Mouse (Mus musculus) granulocyte monocyte progenitor cell, adult 5-6 weeks (primary cell): Measurements from ENCODE around the gene Ppp1r9a. TPM values are rescaled to one million over a fixed set of nuclear protein-coding genes. Genes with fewer than 3 reads are reported as not detected.
A peak's percentile ranks its signal among the peaks of the same experiment; 100 is the strongest.

Experiments used
- ATAC-seq: replicated peaks from 2 replicates; pipeline ENCODE4 v1.8.0; 2016; ENCODE audit warnings: mild to moderate bottlenecking, moderate TSS enrichment, inconsistent platforms; ENCODE audit not compliant: poor library complexity, severe bottlenecking
- total RNA-seq, 2 experiments: library from RNA; stranded (forward) in 1 of 2; stranded (reverse) in 1 of 2; fragments of 200-712, 200-1000 nt in 1 of 2; fragments of >200 nt in 1 of 2; fragmentation: Nextera tagmentation in 1 of 2; gene quantifications; 2 replicates each; pipeline ENCODE4 v1.2.3; 2014 to 2017

The Ppp1r9a gene
- total RNA-seq, 2 experiments from 2014 or later = 3.3 to 4.3 TPM

DNA sequence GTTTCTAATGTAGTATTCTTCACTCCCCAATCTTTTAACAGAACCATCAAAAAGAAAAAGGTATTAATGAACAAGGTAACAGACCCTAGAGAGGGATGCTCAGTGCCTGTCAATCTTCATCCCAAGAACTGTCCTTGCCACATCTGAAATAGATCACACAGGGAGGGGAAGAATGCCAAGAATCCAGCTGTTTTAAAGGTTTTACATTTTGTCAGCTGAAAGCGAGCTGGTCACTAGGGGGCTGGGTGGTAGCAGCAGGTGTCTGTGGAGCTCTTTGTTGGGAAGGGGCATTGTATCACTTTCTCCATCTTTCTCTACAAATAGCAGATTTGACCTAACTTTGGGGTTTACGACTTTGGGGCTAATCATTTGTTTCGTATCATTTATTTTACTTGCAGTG is 194.6 kb downstream of the Ppp1r9a start:
- ATAC-seq = no peak

DNA sequence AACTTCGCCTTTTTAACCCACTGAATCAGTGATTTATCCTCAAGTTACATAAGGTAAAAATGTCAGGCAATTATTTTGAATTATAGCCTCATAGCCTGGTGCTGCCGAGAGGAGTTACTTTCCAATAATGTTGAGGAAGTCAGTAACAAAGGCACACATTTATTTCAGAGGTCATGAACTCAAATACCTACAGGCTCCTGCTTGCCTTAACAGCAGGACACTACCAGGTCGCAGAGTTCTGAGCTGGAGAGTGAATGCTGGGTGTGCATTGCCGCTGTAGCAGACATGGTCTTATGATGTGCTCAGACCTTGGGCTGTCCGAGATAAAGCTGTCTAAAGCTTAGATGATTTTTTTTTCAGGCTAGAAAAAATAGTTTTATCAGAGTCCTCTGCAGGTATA is 196.6 kb downstream of the Ppp1r9a start:
- ATAC-seq = no peak

DNA sequence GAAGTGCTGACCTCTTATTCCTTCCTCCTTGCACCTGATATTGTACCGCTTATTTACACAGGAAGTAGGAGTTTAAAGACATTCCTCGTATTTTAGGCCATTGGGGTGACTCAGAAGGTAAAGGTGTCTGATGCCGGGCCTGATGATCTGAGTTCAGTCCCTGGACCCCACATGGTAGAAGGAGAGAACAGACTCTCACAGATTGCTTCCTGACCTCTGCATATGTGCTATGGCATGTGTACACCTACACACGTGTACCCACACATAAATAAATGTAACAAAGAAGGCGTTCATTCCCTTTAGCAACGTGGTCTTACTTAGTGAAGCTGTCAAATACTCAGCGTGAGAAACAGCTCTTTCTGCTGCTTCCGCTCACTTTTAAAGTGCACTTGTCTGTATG is 197.1 kb downstream of the Ppp1r9a start:
- no peak for ATAC-seq

DNA sequence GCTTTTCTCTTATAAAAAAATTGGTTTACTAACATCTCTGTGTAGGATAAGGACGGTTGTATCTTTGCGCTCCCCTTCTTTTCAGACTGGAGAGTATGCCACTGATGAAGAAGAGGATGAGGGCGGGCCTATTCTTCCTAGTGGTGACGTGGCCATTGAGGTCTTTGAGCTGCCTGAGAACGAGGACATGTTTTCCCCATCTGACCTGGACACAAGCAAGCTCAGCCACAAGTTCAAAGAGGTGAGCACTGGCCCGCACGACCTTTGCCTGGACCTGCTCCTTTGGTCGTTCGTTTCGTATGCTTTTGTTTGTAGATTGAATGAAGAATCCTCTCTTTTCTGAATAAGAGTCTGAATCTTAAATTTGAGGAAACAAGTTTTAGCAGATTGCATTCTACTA is 197.6 kb downstream of the Ppp1r9a start:
- ATAC-seq = no peak

DNA sequence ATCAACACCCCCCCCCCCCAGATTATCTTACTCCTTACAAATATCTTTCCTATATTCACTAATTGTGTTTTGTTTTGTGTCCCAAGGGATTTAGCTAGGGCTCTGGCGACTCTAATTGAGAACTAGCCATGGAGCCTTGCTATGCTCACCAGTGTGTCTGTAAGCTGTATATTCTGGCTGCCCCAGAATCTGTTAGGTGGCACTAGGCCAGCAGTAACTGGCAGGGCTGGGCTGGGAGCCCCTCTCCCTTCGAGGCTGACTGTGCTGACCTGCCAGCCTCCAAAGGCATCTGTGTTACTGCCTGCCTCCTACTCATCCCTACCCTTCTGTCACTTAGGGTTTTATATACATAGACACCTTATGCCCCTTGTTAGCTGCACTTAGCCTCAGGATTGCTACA is 200.0 kb downstream of the Ppp1r9a start:
- no peak for ATAC-seq

DNA sequence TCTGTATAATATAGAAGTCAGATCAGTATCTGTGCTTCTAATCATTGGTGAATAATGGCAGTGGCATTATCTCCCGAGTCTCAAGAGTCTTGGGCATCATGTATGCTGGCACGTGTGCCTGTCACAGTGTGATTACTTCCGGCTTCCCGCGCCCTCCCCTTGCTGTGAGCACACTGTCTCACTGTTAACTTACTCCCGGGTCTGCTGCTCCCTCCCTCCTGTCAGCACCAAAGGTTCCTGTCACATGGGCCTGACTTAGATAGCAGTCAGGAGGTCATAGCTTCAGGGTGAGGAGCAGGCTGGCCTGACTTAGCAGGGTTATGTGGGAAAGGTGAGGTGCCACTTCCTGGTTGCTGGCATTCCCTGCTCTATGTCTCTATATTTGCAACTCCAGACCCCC is 201.1 kb downstream of the Ppp1r9a start:
- peak; percentile 76 for ATAC-seq

DNA sequence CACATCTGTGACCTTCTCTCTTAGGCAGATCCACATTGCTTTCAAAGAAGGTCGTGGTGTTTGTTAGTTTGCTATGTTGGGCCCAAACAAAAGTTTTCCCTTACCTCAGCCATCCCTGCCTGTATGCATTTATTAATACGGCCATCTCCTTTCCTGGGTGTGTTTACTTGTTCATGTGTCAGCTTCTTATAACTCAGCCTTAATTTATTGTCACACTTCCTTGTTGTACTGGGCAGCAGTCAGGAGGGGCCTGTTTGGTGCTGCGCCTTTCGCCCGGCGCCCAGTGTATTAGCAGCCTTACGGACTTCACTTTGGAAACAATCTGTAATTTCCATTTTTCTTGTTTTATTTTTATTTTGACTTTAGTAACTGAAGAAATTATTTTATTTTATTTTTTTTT is 201.5 kb downstream of the Ppp1r9a start:
- no peak for ATAC-seq

DNA sequence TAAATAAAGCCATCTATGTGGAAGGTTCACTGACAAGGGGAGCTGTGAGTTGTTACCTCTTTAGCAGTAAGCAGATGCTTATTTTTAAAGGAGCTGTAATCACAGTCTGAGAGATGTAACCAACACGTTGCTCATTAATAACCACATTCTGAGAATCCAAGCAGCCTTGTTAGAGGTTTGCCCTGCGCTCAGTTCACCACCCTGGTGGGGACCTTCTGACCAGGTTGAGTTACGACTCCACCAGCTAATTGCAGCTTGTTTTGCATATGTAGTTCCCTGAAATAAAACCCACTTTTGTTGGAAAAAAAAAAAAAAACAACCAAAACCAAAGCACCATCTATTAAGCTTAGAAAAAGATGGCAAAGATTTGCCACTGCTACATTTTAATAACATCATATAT is 205.8 kb downstream of the Ppp1r9a start:
- ATAC-seq = no peak

DNA sequence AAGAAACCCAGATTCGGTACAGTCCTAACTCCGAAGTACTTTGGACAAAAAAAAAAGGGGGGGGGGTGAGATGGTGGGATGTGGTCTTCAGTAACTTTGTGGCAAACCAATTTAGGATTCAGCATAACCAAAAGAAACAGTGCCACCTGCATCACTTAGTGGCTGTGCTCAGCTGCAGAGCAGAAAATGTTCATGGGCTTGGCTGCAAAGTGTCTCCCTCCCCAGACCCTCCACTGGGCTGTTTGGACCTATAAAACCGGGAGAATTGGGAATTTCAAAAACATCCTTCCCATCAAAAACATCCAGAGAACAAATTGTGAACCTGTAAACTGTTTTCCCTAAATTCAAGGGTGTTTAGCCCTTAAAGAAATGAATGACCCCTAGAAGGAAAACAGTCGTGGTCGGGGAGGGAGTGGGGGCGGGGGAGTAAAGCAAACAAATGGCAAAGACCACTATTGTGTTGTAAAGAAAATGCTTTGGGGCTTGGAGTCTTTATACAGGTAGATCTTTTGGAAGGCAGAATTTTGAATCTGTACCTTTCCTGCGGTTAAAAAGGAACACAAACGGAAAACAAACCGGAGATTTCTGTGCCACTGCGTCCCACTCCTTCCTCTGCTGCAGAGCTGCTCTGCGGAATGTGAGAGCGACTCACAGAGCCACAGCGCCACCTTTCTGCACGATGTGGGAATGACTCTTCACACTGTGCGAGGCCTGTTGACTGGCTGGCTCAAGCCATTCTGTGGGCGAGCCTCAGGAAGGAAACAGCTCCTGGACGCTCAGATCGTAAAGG is 207.4 kb downstream of the Ppp1r9a start:
- ATAC-seq = peak; percentile 100

DNA sequence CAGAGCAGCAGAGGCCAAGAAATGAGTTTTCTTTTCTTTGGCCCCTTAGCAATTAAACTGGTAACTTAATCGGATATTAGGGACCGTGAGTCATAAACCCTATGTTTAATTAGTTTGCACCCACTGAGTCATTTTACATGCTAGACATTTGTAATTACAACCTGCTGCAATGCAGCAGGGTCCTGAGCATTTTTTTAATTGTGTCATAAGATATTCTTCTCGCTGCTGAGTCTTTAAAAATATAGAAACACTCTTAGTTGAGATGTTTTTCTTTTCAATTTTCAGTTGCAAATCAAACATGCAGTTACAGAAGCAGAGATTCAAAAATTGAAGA is 208.0 kb downstream of the Ppp1r9a start:
- no peak for ATAC-seq

DNA sequence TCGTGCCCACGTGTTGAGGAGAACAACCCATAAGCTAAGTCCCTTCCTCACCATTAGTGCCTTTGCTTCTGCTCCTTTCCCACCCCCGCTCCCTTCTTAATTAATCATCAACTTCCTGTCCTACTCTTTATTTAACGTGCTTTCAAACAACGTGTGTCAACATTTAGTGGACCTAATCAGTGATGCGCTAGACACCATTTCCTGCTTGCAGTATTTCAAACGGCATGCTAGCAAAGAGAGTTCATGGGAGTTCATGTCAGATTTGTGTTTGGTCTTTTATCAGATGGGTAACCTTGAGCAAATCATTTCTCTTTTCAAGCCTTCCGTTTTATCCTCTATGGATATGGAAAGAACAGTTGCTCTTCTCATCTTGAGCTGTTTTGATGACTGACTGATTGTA is 210.4 kb downstream of the Ppp1r9a start:
- no peak for ATAC-seq

DNA sequence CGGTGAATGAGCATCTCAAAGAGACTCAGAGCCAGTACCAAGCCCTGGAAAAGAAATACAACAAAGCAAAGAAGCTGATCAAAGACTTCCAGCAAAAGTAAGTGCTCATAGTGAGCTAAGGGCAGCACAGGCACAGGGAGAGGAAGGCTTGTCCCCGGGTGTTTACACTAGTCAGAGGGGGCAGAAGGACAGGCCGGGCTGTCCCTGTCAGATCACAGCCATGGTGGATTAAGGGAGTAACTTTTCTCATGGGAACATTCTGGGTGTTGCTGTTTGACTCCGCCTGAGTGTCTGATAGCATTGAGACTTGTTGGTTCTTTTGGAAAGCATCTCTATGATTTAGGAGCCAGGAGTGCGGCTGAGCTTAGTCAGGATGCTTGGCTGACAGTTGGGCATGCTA is 211.0 kb downstream of the Ppp1r9a start:
- no peak for ATAC-seq

DNA sequence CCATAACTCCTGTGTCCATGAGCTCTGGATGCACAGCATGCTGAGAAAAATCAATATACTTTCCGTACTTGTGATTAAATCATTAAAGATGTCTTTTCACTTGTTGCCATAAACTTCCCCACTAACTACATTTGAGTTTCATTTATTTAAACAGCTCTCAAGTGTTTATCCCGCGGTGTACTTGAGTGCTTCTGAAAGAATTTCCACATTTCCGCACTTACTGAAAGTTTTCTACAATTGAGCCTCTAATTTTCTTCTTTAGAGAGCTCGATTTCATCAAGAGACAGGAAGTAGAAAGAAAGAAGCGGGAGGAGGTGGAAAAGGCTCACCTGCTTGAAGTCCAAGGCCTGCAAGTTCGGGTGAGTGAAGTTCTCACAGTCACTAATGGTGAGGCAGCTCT is 212.1 kb downstream of the Ppp1r9a start:
- ATAC-seq = no peak

DNA sequence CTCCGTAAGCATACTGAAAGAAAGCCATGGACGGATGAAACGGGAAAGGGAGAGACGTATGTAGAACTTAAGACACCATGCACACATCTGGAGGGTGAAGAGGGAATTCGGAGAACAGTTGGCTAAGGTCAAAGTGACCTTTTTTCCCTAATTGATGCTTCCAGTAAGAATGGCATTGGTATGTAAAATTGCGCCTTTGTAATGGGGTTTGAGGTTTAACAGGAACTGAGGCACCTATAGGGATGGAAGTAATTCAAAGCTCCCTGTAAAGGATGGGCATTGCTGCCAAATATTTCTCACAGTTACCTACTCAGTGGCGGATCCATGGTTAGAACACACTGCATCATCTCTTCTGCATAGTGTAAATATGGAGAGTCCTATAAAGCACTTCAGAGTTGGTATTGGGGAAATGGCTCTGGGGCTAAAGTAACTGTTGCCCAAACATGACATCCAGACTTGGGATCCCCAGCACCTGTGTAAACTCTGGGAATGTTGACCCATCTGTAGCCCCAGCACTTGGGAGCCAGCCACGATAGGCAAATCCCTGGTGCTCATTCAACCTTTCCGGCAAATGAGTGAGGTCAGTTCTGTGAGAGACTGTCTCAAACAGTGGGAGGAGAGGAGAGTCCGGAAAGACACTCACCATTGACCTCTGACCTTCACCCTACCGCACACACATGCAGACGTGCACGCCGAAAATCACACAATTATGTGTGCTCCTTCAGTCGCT is 216.6 kb downstream of the Ppp1r9a start:
- no peak for ATAC-seq

DNA sequence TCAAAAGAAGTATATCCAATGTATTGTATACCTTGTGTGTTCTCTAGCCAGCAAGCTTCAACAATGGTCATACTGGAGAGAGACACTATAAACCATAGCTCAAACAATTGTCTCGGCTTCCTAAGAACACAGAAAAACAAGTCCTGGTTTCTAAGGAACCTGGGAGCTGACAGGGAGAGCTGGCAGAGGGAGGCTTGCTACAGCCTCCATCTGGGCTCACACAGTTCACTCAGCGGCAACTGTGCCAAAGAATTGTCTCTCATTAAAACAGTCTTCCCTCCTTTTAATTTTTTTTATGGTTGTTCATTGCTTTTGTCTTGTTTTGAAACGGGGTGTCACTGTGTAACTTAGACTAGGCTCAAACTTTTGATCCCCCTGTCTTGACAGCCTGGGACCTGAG is 217.5 kb downstream of the Ppp1r9a start:
- ATAC-seq = no peak

DNA sequence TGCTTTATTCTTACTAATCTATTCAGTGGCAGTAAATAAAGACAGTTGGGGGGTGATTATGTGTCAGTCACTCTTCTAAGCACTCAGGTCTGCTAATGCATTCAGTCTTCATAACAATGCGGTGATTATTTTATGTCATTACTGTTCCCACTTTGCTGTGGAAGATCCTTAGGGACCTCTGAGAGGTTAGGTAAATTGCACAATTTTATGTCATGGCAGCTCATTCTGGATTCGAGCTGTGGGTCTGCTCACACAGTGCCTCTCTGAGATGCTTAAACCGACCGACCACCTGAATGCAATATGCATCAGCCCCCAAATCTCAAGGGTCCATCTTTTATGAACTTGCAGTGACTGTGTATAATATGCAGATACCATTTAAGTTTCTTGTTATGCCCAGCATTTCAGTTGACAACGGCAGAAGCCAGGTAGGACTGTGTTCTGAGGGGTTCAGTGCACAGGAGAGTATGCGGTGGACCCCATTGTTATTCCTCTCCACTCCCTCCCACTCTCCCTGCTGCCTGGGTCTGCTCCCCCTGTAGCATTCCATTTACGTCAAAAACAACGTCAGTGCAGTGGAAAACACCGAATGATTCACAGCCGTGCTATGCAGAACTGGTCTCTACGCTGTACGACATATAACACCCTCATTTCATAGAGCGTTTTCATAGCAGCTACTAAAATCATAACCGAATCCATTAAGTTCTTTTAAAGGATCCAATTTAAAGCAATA is 226.8 kb downstream of the Ppp1r9a start:
- no peak for ATAC-seq

DNA sequence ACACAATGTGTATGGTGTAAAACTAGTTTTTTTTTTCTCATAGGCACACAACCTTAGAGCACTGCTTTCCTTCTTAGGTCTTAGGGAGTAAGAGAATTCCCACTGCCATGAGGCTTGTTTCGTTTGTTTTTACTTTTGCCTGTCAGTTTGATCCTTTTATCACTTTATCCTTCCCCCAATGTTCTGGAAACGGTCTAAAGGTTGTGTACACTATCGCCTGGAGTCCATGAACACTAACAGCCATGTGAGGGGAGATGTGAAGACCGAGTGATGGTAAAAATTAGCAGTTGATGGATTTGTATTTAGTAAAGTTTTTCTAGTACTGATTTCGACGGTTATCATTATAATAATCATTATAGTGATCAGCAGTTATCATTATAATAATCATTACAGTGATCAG is 232.3 kb downstream of the Ppp1r9a start:
- ATAC-seq = no peak

DNA sequence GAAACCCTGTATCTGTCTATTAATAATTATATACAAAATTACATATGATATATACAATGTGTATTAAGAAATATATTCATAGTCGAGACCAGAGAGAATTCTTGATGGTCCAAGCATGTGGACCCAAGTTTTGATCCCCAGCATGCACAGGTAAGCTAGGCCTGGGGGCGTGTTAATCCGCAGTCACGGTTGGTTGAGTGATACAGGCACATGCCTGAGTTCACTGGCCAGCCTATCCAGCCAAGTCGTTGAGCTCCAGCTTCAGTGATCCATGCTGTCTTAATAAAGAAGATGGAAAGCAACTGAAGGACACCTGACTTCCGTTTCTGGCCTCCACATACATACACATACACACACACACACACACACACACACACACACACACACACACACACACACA is 233.3 kb downstream of the Ppp1r9a start:
- ATAC-seq = no peak

DNA sequence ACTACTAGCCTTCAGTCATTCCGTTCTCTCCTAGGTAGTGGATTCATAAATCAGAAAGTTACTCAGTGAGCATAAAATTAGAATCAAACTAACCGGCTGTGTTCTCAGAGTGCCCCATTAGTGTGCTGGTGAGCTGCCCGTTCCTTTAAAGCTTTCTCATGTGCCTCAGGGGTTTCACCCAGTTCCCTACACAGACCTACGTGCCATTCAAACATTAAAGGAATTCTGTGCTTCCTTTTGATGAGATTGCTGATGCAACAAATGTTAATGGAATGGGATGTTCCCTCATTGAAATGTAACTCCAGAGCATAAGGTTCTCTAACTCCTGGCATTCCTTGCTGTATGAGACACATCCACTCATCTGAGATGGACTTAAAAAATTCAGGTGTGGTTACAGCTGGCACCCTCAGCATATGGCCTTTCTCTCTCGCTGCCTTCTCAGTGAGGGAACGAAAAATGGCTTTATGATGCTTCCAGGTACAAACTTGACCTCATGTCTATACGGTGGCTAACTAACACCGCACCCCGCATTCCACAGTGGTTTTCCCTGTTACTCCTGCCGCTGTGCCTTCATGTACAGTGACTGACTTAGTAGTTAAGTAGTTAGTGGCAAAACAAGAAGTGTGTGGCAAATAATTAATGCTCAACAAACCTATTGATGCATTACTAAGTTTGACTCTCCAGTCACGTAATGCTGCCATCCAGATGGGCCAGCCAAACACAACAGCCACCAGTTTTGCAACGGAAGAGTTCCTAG is 236.3 kb downstream of the Ppp1r9a start:
- no peak for ATAC-seq

DNA sequence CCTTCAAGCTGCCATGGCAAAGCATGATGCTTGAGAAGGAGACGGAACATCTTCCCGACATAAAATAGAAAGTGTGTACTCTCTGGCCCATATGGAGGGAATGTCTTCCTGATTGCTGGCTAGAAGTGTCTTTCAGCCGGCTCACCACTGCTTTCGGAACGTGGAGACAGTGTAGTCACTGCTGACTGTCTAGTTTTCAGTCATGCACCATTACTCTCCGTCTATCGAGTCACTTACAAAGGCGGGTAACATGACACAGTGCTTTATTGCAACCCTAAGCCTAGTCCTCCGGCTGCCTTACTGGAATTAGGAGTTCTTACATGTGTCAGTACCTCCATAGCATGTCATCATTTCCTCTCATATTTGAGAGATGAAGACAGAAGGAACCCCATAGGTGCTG is 236.9 kb downstream of the Ppp1r9a start:
- ATAC-seq = no peak
